29 mouse cellular contexts compared by ENCODE assay signal in genomic region chr17:56981049-56981448, GRCm38 (mm10). TPM values are rescaled to one million over a fixed set of nuclear protein-coding genes. Genes with fewer than 3 reads are reported as not detected.
"Had no signal": no experiment of that assay in that cellular context is flagged by ENCODE, and none has a peak within 500 bp of the region (broad histone marks: within the 10 kb centered on the region; RNA-seq: fewer than 3 reads in every experiment).

No protein-coding gene starts in this region.

- H3K27ac ChIP-seq: kidney, postnatal 0 days; limb, embryonic 12.5 days; limb, embryonic 15.5 days; liver, embryonic 14.5 days; midbrain, embryonic 10.5 days; midbrain, embryonic 13.5 days; neural tube, embryonic 13.5 days had no signal

- DNase-seq: kidney, adult 2 months; left cerebral cortex, postnatal 4 days; liver, postnatal 0 days; lung, embryonic 14.5 days; lung, postnatal 36 days; thymus, adult 18-20 months; thymus, postnatal 36 days had no signal

- ATAC-seq: liver, postnatal 0 days; lung, postnatal 0 days; midbrain, embryonic 13.5 days; midbrain, embryonic 16.5 days had no signal

- H3K9ac ChIP-seq: limb, embryonic 12.5 days; limb, embryonic 15.5 days; liver, embryonic 14.5 days; liver, postnatal 0 days; lung, embryonic 14.5 days; midbrain, embryonic 13.5 days; neural tube, embryonic 13.5 days had no signal

- H3K36me3 ChIP-seq: limb, embryonic 12.5 days; limb, embryonic 15.5 days; midbrain, embryonic 10.5 days; midbrain, embryonic 13.5 days; neural tube, embryonic 13.5 days had no signal

- H3K27me3 ChIP-seq: limb, embryonic 12.5 days; limb, embryonic 15.5 days; midbrain, embryonic 13.5 days; neural tube, embryonic 13.5 days had no signal

- H3K9me3 ChIP-seq: limb, embryonic 12.5 days; limb, embryonic 15.5 days; megakaryocyte, embryonic 14.5 days; midbrain, embryonic 10.5 days; midbrain, embryonic 13.5 days; neural tube, embryonic 13.5 days had no signal

- H3K4me1 ChIP-seq: limb, embryonic 15.5 days; midbrain, embryonic 10.5 days; midbrain, embryonic 13.5 days; neural tube, embryonic 13.5 days had no signal

- H3K4me3 ChIP-seq: limb, embryonic 12.5 days; limb, embryonic 15.5 days; megakaryocyte, embryonic 14.5 days; midbrain, embryonic 10.5 days; midbrain, embryonic 13.5 days; myocyte; neural tube, embryonic 13.5 days had no signal

- H3K4me2 ChIP-seq: limb, embryonic 12.5 days; limb, embryonic 15.5 days; liver, embryonic 11.5 days; lung, embryonic 14.5 days; midbrain, embryonic 13.5 days; neural tube, embryonic 13.5 days had no signal

RNA-seq across cellular contexts. Expression of gene Acer1, which starts 0.9 kb away (rescaled TPM):
- total RNA-seq: layer of hippocampus, adult 8-10 months; layer of hippocampus, postnatal 10 days; left cerebral cortex, adult 8-10 months; left cerebral cortex, postnatal 14 days; left cerebral cortex, postnatal 4 days; monocyte, adult 5-6 weeks; neutrophil, adult 5-6 weeks had no signal
- polyA plus RNA-seq: kidney, adult 2 months; kidney, embryonic 14.5 days; kidney, postnatal 0 days; limb, embryonic 12.5 days; liver, embryonic 11.5 days; liver, embryonic 14.5 days; liver, postnatal 0 days; lung, embryonic 14.5 days; lung, postnatal 0 days; midbrain, embryonic 10.5 days; midbrain, embryonic 13.5 days; midbrain, embryonic 16.5 days; myocyte; neural tube, embryonic 13.5 days; stomach, embryonic 14.5 days; testis, adult 2 months had no signal

RNA-seq across cellular contexts. Expression of gene Pspn, which starts 18.8 kb away (rescaled TPM):
- total RNA-seq: layer of hippocampus, postnatal 10 days; left cerebral cortex, adult 8-10 months; left cerebral cortex, postnatal 14 days; left cerebral cortex, postnatal 4 days; monocyte, adult 5-6 weeks; neutrophil, adult 5-6 weeks had no signal
- polyA plus RNA-seq: kidney, adult 2 months; limb, embryonic 12.5 days; limb, embryonic 15.5 days; liver, embryonic 11.5 days; liver, embryonic 14.5 days; liver, postnatal 0 days; midbrain, embryonic 13.5 days; testis, adult 2 months; urinary bladder, adult 2 months had no signal
